Mouse (Mus musculus) brain, embryonic 14.5 days (tissue): ENCODE results near the gene Adar.

Experiments used
- CTCF ChIP-seq: fragments of 200-500 bp; IDR thresholded peaks from 2 replicates; pipeline ENCODE4 v1.5.1; 2012; ENCODE audit warnings: inconsistent platforms, mild to moderate bottlenecking, moderate library complexity, borderline replicate concordance; ENCODE audit not compliant: insufficient read depth, insufficient read length; ENCODE audit errors: extremely low read depth
- POLR2A ChIP-seq: fragments of 200-500 bp; IDR thresholded peaks from 2 replicates; pipeline ENCODE4 v1.6.1; 2012; ENCODE audit warnings: mild to moderate bottlenecking, inconsistent platforms, borderline replicate concordance; ENCODE audit not compliant: poor library complexity, insufficient read depth, insufficient read length, severe bottlenecking; ENCODE audit errors: extremely low read depth

DNA sequence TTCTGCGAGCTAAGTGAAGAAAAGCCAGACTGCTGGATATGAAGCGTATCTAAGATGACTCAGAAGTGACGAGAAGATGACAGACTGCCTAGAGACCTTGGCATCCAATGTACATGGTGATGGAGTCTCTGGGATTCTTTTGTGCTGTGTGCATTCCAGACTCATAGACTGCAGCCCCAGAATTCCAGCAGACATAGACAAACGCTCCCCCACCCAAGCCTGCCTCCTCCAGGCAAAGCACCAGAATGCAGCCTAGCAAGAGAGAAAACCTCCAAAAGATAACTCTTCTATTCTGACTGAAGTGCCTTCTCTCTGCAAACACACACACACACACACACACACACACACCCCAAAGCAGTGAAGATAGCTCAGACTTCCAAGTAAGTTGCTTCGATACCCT, 80.9 kb downstream of the Adar start:
- TF ChIP-seq CTCF (peak; percentile 23; the same call in 1 of the 2 replicates), POLR2A (no peak)
